Mouse (Mus musculus) cerebellum, adult 2 months (tissue): ENCODE measurements at regions not wholly inside any gene's neighbourhood (a gene's known extent, or its start where the extent isn't known, plus 50 kb on each side); places are given as distances from the start of the nearest gene placed in this dataset.

Source experiments
- CTCF ChIP-seq: fragments of 200-500 bp; IDR thresholded peaks from 2 replicates; pipeline ENCODE4 v1.5.1; 2011; ENCODE audit warnings: low read depth, mild to moderate bottlenecking, control low read depth, low read length, moderate library complexity, borderline replicate concordance; ENCODE audit not compliant: insufficient read depth
- POLR2A ChIP-seq: fragments of 200-500 bp; IDR thresholded peaks from 2 replicates; pipeline ENCODE4 v1.6.1; 2011; ENCODE audit warnings: low read length, control low read depth, borderline replicate concordance; ENCODE audit not compliant: insufficient read depth

GRCm38 (mm10) chr9:115623948-115624347 is 285.3 kb upstream of the Gadl1 start:
- TF ChIP-seq CTCF, result no peak
- no peak for TF ChIP-seq POLR2A
